Mouse (Mus musculus) erythroblast, adult 5-6 weeks (primary cell): ENCODE results near the gene Pheta1. TPM values are rescaled to one million over a fixed set of nuclear protein-coding genes. Genes with fewer than 3 reads are reported as not detected.
"Not testable (repeated sequence)": the region's sequence is repeated elsewhere in the genome, so short reads cannot be mapped to it uniquely, and the experiment has no call there.

Experiments
- ATAC-seq: replicated peaks from 2 replicates; pipeline ENCODE4 v1.8.0; 2016; ENCODE audit warnings: moderate number of reproducible peaks, mild to moderate bottlenecking, moderate TSS enrichment, inconsistent platforms; ENCODE audit not compliant: poor library complexity, low FRiP score, severe bottlenecking
- total RNA-seq, 2 experiments: library from RNA; stranded (forward) in 1 of 2; stranded (reverse) in 1 of 2; fragments of 150-400 nt in 1 of 2; fragments of 200-764, 138-1000 nt in 1 of 2; gene quantifications; 2 replicates each; pipeline versions ENCODE4 v1.2.3 to v1.2.4; 2015 to 2017; ENCODE audit warnings: low replicate concordance in 2 of 2

Gene Pheta1
- total RNA-seq, 2 experiments from 2014 or later, result 0.19 TPM; not detected in 1

DNA sequence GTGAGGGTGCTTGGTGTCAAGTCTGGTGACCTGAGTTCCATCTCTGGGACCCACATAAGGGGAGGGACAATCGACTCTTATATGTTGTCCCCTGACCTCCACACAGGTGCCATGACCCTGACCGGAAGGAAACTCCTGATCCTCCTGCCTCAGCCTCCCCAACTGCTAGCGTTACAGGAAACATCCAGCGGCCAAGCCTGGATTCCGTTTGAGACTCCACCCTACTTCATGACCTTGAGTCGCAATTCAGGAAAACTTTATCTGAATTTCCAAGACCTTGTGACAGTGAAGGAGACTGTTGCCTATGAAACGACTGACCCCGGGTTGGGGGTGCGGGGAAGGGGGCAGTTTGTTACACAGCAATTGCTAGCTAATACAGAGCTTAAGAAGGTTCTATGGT is 7.3 kb upstream of the Pheta1 start:
- no peak for ATAC-seq

DNA sequence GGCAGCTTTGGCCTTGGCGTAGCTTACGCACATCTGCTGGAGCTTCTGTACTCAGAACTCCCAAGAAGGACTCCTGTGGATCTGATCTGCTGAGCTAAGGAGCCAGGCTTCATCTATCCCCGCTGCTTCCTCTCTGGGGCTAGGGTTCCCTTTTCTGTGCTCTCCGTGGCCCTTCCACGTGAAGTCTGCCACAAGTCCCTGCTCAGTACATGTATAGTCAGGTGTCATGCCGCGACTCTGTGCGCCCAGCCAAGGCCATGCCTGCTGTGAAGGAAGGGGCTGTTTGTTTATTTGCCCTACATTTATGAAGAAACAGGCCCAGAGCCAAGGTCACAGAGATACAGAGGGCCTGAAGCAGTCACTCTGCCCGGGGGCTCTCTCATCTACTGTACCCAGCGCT is 6.8 kb upstream of the Pheta1 start:
- no peak for ATAC-seq

DNA sequence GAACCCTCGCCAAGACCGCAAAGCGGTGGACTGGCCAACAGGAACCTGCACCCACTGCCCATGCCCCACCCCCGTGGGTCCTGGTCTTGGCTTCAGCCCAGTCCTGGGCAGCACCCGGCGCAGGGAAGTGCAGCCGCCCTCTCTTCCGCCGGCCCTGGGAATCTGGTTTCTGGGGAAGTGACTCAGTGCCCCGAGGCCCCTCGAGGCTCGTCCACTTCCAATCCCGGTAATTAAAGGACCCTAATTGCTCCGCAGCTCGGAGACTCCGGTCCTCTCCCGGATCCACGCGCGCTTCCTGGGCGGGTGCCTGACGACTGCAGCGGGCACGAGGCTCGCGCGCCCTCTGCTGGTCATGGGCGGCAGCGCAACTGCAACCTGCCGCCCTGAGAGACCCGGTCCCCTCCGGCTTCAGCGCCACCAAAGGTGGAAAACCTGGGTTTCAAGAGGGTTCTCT is 6.1 kb upstream of the Pheta1 start:
- peak; percentile 88 for ATAC-seq

DNA sequence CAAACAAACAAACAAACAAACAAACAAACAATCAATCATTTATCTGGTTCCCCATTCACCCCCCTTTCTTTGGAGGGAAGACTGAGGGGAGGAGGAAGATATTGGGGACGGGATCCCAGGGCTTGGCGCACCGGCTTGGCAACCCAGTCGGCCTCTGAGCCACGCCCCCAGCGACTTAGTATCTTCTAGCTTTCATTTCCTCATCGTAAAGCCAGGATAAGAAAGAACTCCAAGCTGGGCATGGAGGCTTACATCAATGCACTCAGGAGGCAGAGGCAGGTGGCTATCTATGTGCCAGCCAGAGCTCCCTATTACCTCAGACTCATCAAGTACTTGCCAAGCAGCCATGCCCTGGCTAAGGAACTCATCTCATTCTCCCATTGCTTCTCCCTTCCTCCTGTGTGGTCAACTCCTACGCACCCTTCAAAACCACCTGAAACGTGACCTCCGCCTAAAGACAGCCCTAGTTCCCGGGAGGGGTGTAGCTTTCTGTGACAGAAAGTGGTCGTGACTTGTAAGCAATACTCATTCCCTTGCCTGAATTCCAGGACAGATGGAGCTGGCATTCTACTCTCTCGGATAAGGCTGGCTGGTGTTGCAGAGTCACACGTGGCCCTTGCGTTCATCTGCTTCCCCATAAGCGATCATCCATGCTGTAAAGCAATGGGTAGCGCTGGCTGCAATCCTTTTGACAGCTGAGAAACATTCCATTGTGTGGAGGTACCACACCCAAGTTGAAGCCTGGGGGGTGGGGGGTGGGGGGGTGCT is 5.5 kb upstream of the Pheta1 start:
- peak; percentile 38 for ATAC-seq

DNA sequence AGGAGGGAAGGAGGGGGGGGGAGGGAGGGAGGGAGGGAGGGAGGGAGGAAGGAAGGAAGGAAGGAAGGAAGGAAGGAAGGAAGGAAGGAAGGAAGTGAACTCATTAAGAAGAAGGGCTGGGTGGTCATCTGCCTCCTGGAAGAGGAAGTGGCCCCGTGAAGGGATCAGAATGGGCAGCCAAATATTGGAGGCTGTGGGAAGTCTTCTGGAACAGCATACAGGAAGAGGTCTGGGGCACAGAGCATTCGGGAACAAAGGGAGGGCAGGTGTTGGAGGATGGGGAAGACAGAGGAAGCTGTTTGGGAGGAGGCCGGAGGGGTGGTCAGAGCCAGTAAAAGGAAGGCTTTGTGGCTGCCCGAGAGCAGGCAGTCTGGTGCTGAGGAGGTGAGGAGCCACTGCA is 3.4 kb upstream of the Pheta1 start:
- ATAC-seq, result no peak

DNA sequence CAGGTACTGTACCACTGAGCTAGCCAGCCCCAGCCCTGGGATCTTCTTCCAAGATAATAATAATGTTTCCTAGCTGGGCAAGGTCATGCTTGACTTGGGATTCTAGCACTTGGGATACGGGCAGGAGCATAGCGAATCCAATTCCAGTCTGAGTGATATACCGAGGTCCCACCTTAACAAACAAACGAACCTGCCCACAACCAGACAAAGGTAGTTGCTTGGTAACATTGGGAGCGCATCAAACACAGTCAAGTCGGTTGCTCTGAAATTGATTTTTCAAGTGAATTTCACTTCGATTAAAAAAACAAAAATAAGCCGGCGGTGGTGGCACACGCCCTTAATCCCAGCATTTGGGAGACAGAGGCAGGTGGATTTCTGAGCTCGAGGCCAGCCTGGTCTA is 2.5 kb upstream of the Pheta1 start:
- no peak for ATAC-seq

DNA sequence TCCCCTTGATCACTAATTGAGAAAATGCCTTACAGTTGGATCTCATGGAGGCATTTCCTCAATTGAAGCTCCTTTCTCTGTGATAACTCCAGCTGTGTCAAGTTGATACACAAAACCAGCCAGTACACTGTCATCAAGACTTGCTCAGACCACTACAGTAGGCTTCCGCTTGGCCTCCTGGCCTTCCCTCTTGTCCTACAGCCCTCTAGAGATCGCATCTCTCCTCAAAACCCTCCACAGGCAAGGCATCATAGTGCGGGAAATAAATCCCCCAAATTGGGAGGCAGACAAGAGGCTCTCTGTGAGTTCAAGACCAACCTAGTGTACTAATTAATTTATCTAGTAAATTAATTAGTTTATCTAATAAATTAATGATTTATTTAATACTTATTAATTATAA is 1.5 kb upstream of the Pheta1 start:
- ATAC-seq, result not testable (repeated sequence)

DNA sequence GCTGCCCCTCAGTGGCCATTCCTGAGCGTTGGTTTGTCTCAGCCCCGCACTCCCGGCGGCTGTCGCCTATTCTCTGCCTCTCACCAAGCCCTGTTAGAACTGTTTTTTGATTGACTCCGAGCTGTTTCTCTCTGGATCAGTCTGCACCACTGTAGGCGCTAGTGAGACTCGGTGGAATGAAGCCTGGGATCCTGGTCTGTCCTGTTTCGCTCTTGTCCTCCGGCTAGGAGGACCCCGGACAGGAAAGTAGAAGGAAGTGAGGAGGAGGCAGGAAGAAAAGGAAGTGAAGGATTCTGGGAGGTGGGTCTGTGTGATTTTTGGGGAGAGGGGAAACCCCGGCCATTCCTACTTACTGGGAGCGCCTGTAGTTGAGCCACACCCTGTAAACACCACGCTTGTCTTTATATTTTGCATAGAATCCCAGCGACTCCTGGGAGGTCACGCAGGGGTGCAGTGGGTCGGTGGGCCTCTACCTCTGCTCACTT is 707 bp upstream of the Pheta1 start:
- ATAC-seq, result peak; percentile 28; the same call in 1 of the 2 replicates

DNA sequence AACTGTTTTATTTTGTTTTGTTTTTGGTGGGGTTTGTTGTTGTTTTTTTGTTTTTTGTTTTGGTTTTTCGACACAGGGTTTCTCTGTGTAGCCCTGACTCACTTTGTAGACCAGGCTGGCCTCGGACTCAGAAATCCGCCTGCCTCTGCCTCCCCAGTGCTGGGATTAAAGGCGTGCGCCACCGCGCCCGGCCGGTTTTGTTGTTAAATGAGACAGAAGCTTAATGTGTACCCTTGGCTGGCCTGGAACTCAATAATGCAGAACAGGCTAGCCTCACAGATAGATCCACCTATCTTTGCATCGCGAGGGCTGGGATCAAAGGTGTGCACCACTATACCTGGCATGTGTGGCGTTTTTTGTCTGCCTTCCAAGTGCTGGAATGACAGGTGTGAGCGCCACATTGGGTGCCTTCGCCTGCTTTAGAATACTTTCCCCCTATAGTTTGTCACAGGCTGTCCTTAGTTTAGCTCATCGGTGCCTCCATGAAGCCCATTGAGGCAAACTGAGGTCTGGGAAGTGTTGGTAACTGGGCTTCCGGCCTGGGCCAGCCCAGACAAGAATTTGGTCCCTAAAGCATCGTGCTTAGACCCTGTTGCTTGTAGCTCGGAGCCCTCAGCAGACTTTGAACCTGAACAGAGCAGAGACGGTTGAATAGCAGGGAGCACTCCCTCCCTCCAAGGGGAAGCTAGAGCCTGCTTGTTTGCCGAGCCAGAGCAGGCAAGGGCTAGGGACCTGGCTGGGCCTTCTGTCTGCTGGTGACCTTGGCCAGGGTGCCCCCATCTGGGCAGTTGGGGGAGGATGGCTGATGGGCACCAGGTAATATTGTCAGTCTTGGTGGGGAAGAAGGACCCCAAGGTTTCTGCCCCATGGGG is 930 bp downstream of the Pheta1 start:
- no peak for ATAC-seq

DNA sequence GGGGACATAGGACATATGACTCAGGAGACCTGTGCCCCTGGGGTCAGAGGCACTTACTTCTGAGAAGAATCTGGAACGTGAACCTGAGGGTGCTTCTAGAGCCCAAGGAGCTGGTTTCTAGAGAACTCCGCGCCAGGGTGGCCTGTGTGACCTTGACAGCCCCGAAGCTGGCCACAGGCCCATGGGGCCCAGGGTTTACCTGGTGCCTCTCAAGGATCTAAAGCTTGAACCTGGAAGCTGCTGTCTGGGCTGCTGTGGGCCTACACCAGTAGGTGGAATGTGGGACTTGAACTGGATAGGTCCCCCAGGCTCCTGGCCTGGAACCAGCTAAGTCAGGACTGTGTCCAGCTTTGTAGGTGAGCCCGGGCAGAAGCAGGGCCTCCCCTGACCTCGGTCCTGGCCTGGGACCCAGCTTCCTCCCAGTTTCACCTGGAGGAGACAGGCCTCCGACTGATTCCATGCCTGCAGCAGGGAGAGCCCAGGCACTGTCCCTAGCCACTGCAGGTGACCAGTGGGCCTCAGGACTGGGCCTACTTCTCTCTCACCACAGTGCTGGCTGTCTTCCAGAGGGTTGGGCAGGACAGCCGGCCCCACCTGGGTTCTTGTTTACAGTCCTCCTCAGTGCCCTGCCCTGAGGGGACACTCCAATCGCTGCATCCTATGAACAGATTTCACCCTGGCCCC is 4.7 kb downstream of the Pheta1 start:
- no peak for ATAC-seq

DNA sequence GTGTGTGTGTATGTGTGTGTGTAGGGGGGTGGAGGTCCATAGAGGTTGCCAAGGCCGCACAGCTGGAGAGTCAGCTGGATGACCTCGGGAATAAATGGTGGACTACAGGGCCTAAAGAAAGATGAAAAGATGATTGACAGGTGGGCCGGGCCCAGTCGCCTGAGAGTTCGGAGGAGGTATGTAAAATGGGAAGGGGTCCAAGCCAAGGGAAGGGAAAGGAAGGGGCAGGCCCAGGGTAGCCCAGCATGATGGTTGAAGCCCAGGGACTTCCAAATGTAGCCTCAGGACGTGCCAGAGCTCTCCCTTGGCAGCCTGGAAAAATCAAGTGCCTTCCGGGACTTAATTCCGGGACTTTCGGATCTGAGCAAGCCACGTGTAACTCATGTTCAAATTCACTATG is 6.0 kb downstream of the Pheta1 start:
- no peak for ATAC-seq

DNA sequence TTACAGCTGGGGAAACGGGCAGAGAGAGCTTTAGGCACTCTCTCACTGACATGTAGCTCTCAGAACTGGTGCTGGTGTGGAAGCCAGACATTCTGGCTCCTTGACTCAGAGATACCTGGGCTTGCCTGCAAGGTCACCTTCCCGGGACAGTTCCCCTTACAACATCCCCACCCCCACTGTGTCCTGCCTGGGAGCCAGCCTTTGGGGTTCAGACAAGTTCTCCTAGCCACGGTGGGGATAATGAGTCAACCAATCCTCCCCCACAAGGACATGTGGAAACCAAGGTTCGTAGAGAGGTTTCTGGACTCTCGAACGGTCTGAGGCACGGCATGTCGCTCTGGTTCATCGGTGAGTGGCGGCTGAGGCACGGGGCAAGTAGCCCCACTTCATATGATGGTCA is 8.0 kb downstream of the Pheta1 start:
- ATAC-seq, result no peak

DNA sequence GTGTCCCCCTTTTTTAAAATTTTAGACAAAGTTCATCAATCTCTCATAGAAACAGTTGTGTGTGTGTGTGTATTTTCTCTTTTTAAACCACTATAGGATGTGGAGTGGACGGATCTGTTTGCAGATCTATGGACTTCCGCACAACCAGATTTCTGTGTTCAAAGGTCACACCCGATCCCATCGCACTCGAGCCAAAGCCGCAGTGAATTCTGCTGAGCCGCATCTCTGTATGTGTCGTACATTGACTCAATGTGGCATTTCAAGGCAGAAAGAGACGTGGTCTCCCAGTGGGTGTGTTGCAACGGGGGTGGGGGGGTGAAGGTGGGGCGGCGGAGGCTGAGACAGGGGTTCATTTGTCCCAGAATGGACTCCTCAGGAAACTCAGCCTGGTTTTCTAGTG is 9.6 kb downstream of the Pheta1 start:
- ATAC-seq, result no peak

DNA sequence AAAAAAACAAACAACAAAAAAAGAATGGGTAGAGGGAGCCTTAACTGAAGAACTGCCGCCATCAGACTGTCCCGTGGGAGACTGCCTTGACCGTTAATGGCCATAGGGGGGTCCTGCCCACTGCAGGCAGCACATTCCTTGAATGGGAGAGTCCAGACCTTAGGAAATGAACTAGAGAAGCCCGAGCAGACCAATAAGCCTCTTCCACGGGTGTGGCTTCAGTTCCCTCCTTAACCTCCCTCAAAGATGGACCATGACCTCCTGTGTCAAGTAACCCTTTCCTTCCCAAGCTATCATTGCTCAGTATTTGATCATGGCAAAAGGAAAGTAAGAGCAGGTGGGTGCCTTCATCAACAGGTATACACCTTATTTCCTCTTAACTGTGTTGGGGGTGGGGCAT is 13.2 kb downstream of the Pheta1 start:
- ATAC-seq, result no peak

DNA sequence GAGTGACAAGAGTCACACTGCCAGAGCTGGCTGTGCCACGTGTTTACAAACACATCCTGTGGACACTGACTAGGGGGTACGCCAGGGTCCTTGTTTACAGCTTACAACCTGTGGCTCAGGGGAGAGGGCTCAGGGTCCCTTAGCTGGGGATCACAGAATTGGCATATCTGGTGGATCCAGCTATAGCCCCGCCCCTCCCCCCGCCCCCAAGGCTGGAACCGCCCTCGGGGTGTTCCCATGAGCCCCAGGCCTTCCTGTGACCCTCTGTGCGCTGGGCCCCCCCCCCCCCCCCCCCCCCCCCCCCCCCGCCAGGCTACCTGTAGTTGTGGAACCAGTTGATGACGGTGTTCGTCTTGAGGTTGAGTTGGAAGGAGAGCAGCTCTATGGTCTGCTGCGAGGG is 15.5 kb downstream of the Pheta1 start:
- no peak for ATAC-seq

DNA sequence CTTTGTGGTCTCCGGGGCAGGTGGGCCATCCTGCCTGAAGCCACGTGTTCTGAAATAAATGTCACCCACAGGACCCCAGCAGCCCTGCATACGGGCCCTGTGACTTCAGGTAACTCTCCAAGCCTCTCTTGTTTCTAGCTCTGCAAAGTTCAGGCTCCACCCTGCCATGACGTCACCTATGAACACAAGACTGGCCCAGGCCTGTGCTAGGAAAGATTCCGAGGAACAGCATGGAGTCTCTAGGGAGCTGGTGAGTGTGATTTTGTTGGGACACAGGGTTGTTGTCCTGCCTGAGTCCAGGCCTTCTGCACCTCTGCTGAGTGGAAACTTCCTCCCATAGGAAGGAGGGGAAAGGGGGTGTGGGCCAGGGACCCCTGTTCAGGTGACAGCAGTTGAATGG is 19.2 kb downstream of the Pheta1 start:
- ATAC-seq, result no peak

DNA sequence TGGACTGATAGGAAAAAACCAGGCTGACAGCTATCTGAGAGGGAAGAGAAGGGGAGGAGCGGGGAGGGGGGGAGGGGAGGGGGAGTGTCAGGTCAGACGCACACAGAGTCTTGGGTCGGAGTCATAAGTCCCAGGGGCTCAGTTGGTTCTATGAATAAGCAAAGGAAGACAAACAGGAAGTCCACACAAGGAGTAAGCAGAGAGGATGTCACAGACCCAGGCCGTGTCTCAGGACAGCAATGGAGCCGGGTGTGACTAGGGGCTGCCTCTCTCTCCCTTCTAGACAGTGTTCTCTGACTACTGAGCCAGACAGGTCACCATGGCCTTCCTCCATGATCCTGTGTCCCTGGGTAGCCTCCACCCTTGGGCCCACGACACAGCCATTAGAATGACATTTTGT is 22.0 kb downstream of the Pheta1 start:
- no peak for ATAC-seq

DNA sequence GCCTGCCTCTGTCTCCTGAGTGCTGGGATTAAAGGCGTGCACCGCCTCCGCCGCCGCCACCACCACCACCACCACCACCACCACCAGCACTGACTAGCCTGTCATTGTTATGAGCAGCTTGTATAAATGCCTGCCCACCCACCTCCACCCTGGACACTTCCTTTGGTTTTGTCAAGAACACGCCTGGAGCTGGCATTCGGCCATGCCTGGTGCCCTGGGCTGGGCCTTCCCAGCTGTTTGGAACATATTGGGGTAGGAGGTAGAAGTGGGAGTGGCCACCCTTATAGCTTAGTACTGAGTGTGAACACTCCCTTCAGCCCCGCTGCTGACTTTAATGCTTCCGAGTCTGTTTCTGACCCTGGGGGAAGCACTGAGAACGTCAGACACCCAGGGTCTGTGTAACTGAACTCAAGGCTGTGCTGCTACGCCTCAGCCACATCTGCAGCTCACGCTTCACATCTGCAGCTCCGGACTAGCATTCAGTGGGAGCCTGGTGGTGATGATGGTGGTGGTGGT is 22.8 kb downstream of the Pheta1 start:
- ATAC-seq, result no peak

DNA sequence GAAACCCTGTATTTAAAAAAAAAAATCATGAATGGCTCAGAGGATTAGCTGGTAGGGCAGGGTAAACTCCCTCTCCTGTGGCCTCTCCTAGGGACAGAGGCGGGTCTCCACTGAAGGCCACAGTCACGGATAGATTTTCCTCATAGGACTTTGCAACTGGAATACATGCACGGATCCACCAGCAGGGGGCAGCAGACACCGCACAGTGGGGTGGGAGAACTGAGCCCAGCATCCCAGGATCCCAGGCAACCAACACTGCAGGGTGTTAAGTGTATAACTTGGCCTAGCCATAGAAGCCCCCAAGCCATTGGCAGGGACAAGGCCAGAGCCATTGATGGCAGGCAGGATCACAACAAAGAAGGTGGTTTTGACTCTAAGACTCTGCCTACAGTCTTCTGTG is 23.4 kb downstream of the Pheta1 start:
- ATAC-seq, result no peak; the same call in 1 of the 2 replicates

DNA sequence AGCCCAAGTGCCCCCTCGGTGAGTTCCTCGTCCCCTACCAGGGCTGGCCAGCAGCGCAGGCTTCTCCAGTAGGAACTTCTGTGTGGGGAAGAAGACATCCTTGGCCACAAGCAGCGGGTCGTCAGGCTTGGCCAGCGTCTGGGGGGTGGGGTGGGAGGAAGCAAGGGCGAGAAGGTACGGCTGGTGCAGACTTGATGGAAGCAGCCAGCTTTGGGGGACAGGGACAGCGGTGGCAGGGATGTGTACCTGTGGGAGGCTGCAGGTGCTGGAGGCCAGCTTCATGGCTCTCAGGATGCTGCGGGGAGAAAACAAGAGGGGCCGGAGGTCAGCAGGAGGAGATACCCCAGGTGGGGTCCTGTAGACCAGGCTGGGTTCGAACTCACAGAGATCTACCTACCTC is 26.3 kb downstream of the Pheta1 start:
- ATAC-seq, result no peak
